Mouse (Mus musculus) liver, adult 2 months (tissue): ENCODE data around the gene Sox5.

Experiments used
- CTCF ChIP-seq: fragments of 200-500 bp; IDR thresholded peaks from 2 replicates; pipeline ENCODE4 v1.5.1; 2011; ENCODE audit warnings: low read depth, low read length, control low read depth
- POLR2A ChIP-seq: fragments of 200-500 bp; IDR thresholded peaks from 2 replicates; pipeline ENCODE4 v1.6.1; 2011; ENCODE audit warnings: low read length, control low read depth; ENCODE audit not compliant: insufficient read depth; ENCODE audit errors: extremely low read depth

DNA sequence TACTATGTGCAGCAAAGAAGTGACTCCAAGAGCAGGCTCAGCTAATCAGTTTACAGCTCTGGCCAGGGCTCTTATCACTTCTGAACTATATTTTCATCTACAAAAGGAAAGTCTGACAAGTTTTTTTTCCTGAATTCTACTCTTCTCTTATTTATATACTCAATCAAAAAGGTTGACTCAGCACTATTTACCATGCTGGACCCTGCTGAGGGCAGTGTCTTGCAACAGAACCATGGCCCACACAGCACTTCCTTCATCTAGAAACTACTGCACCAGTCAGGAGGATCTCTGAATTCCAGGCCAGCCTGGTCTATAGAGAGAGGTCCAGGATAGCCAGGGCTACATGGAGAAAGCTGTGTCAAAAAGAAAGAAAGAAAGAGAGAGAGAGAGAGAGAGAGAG is 771.5 kb downstream of the Sox5 start:
- no peak for TF ChIP-seq POLR2A
- no peak for TF ChIP-seq CTCF
